Mouse (Mus musculus) adrenal gland, adult 2 months (tissue): ENCODE results near the gene Slc16a9. TPM values are rescaled to one million over a fixed set of nuclear protein-coding genes. Genes with fewer than 3 reads are reported as not detected.
A peak's percentile ranks its signal among the peaks of the same experiment; 100 is the strongest.

Experiments used
- DNase-seq: peaks from one replicate; pipeline ENCODE4 v3.0.0; 2021
- polyA plus RNA-seq: library from polyadenylated mRNA; depleted of rRNA; stranded (reverse); fragments of >200 nt; gene quantifications from 2 replicates; pipeline ENCODE4 v1.2.3, GENCODE M21; 2012
- total RNA-seq, 2 experiments: library from RNA; stranded (reverse); gene quantifications; 2 replicates each; pipeline ENCODE4 v1.2.3; 2021

The Slc16a9 gene
- total and polyA plus RNA-seq, 3 experiments, result 2.4 to 8.8 (median 6.4) TPM

- DNase-seq, result no peak
Observed at GRCm38 (mm10) chr10:70250354-70250753, 5.5 kb downstream of the Slc16a9 start.

GRCm38 (mm10) chr10:70250766-70251165 lies 5.9 kb downstream of the Slc16a9 start:
- DNase-seq, result peak; percentile 55

DNA sequence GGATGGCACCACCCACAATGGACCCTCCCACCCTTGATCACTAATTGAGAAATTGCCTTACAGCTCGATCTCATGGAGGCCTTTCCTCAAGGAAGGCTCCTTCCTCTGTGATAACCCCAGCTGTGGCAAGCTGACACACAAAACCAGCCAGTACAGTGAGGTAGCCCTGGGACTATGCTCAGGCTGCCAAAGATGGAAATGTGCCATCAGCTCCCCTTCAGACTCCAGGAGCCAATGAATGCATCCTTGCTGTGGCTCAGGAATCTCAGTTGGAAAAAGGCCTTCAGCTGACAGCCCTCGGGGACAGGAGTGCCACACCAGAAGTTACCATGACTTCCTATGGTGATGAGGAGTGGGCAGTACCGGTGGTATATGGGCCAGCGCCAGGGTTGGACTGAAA lies 9.8 kb downstream of the Slc16a9 start:
- no peak for DNase-seq

GRCm38 (mm10) chr10:70255601-70256210 lies 10.8 kb downstream of the Slc16a9 start:
- DNase-seq, result no peak

GRCm38 (mm10) chr10:70257029-70257428 lies 12.1 kb downstream of the Slc16a9 start:
- no peak for DNase-seq

DNA sequence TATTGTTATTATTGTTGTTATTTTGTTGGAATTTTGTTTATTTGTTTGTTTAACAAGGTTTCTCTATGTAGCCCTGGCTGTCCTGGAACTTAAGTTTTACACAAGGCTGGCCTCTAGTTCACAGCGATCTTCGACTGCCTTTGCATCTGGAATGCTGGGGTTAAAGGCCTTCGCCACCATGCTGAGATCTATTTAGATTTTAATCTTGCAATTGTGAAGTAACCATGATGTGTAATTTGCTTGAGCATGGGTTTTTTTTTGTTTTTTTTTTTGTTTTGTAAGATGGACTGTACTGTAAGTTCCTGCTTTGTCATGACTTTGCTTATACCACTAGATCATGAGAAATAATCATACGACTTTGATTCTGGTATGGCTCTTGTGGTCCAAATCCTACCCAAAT lies 16.0 kb downstream of the Slc16a9 start:
- DNase-seq, result no peak

- no peak for DNase-seq
Observed at GRCm38 (mm10) chr10:70262051-70262450, 17.2 kb downstream of the Slc16a9 start.

DNA sequence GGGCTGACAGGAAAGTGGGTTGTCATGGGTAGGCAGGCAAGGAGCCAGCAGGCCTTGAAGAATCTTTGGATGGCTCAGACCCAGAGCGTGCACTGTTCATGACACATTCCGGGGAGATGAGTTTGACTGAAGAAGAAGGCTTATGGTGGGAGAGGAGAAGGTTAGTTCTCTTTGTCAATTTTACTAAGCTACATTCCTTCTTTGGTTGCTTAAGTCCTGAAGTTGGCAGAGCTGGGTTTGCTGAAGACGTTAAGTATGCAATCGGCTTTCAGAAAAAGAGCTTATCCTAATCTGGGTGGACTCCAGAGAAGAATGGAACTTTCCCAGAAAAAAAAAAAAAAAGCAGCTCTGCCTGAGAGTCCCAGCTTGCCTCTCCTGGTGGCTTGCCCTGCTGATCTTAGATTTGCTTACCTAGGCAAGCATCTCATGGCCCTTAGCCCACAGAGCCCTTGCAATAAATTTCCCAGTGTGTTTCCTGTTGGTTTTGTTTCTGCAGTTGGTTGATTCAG lies 18.8 kb downstream of the Slc16a9 start:
- no peak for DNase-seq

DNA sequence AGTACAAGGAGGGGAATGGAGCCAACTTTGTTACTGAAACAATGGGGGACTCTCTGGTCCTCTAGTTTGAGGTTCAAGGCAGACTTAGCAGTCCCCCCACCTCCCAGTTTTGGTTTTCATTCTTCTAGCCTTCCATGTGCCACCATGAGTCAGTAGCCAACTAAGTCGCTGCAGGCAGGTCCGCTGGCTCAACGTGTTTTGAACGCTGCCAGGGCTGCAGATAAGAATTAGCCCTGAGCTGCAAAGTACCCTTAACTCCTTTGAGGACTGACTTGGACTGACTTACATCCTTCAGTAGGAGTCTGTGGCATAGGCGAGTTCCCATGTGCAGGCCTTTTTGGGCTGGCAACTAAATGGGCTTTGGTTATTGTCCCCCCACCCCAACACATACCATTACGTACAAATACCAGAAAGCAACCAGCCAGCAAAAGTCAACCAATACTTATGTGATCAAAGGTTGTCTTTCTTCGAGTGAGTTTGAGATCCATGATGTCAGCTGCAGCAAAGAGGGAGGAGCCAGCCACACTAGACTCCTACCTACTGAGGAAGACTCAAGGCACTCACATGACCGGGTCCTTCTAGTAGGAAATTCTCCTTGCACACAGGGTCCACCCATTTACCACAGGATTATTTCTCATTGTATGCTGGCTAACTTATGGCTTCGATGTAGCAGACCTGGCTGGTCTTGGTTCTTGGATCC lies 19.6 kb downstream of the Slc16a9 start:
- DNase-seq, result no peak

GRCm38 (mm10) chr10:70266501-70266900 lies 21.6 kb downstream of the Slc16a9 start:
- peak; percentile 31 for DNase-seq

GRCm38 (mm10) chr10:70268581-70269446 lies 23.9 kb downstream of the Slc16a9 start:
- peak; percentile 58 for DNase-seq

DNA sequence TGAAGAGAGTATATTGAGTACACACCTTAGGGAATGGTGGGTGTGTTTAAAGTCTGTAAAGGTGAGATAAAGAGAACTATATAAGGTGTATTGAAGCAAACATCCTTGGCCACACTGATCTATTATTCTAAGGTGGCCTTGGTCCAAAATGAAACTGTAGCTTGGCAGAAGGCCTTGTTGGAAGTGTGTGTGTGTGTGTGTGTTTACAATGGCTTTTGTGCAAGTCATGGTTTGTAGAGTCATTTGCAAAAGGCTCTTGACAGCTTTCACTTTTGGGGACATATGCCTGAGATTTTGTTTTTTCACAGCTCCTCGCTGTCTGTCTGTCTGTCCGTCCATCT lies 24.5 kb downstream of the Slc16a9 start:
- no peak for DNase-seq

GRCm38 (mm10) chr10:70276678-70277077 lies 31.8 kb downstream of the Slc16a9 start:
- no peak for DNase-seq

DNA sequence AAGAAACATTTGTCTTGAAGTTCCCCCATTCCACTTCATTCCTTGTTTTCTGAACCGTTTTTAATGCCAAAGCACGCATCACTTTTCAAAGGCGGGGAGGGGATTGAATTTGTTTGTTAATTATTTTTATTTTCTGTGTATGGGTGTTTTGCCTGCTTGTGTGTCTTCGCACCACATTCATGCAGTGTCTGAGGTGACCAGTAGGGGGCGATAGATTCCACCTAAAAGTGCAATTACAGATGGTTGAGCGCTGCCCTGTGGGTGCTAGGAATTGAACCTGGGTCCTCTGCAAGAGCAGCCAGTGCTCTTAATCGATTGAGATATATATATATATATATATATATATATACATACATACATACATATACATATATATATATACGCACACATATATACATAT lies 34.4 kb downstream of the Slc16a9 start:
- DNase-seq, result no peak

- peak; percentile 81 for DNase-seq
Observed at GRCm38 (mm10) chr10:70287825-70288235, 42.9 kb downstream of the Slc16a9 start.

- no peak for DNase-seq
Observed at GRCm38 (mm10) chr10:70288406-70289327, 43.8 kb downstream of the Slc16a9 start.

DNA sequence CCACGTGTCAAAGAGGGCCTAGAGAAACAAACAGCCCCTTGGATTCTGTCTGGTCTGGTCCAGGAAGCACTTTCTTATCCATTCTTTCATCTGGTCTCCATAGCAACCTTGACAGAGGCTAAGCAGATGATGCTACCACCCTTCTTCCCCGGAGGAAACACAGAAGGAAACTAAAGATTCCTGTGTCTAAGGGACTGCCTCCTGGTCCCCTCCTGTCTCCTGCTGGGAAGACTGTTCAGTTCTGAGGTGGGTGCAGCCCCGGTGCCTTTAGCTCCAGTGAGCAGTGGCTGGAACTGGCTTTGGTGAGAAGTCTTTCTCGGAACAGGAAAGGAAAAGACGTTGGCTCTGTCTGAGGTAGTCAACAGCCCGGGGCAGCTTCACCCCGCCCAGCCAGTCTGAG lies 47.1 kb downstream of the Slc16a9 start:
- no peak for DNase-seq

- DNase-seq, result no peak
Observed at GRCm38 (mm10) chr10:70294094-70294493, 49.2 kb downstream of the Slc16a9 start.

GRCm38 (mm10) chr10:70296531-70297366 lies 51.8 kb downstream of the Slc16a9 start:
- peak; percentile 73 for DNase-seq

- no peak for DNase-seq
Observed at GRCm38 (mm10) chr10:70299118-70299517, 54.2 kb downstream of the Slc16a9 start.

GRCm38 (mm10) chr10:70299653-70300052 lies 54.8 kb downstream of the Slc16a9 start:
- DNase-seq, result peak; percentile 34
